Mouse (Mus musculus): ENCODE measurements at regions not wholly inside any gene's neighbourhood (a gene's known extent, or its start where the extent isn't known, plus 50 kb on each side); places are given as distances from the start of the nearest gene placed in this dataset.

DNA sequence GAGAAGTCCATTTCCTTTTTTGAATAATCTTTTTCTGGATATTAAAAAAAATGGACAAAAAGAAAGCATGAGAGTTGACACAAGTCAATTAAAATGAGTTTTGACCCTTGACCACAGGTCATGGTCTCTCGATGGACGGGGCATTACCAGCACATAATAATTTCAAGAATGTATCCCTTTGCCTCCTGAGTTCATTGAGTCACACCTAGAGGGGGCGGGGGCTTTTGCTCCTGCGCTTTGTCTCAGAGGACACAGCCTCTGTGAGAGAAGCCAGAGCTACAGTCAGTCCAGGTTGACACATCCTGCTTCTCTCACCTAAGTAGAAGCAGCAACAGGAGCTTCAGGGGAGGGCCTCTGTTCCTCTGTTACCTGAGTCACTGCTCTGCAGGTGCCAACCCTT lies 50.0 kb upstream of the Pkdcc start:
- no peaks in the 10 kb centered on the region for H3K4me1 ChIP-seq (ENCODE audit: control insufficient read depth, insufficient read depth, low read length)
- no peak overlapping the region for H3K9ac ChIP-seq (ENCODE audit: low read depth, low read length)
- no peaks in the 10 kb centered on the region for H3K79me2 ChIP-seq (replicated peaks; ENCODE audit: control insufficient read depth, insufficient read depth, low read length)
- H3K4me3 ChIP-seq = no peak overlapping the region
- intact Hi-C loops (cut with DNase I) = no loop called here
- H3K27me3 ChIP-seq (ENCODE audit: control insufficient read depth, insufficient read depth, low read length) = no peaks in the 10 kb centered on the region
- no peaks in the 10 kb centered on the region for H3K36me3 ChIP-seq (ENCODE audit: control insufficient read depth, insufficient read depth, low read length)
- 88% methylated on average over 4 of the region's 4 CpGs for WGBS
- no peak overlapping the region for H3K27ac ChIP-seq
- TF ChIP-seq EP300 (IDR thresholded peaks at IDR 0.05; ENCODE audit: insufficient read depth, low read depth, low read length) = no peak
- no peak for DNase-seq
